Mouse (Mus musculus) stomach, postnatal 0 days (tissue): ENCODE data around the gene Celf2.

Experiments
- CTCF ChIP-seq: IDR thresholded peaks from 2 replicates; pipeline ENCODE4 v1.5.1; 2016; ENCODE audit warnings: antibody characterized with exemption, low read depth, mild to moderate bottlenecking, moderate library complexity
- EP300 ChIP-seq: optimal IDR thresholded peaks from 2 replicates; pipeline ENCODE3; 2016; ENCODE audit warnings: antibody characterized with exemption

- TF ChIP-seq CTCF (no peak), EP300 (no peak)
These were observed 625.2 kb downstream of the Celf2 start for GRCm38 (mm10) chr2:6883996-6884795.
